Mouse (Mus musculus) liver, embryonic 13.5 days (tissue): ENCODE data around the gene Naa80. TPM values are rescaled to one million over a fixed set of nuclear protein-coding genes. Genes with fewer than 3 reads are reported as not detected.

ENCODE experiments used
- ATAC-seq: fragments of 200-750 bp; cut with Nextera tagmentation; 2 replicates; pipeline ENCODE4 v1.8.0; 2017; ENCODE audit warnings: low read depth, mild to moderate bottlenecking, moderate number of reproducible peaks, moderate library complexity
- DNase-seq: peaks from one replicate; pipeline ENCODE4 v3.0.0; 2022
- H3K27ac ChIP-seq: fragments of 300-500 bp; sonication (generic); 2 replicates; pipeline ENCODE4 v1.5.1; 2015; ENCODE audit warnings: moderate library complexity, mild to moderate bottlenecking, inconsistent platforms
- H3K27me3 ChIP-seq: fragments of 300-500 bp; sonication (generic); 2 replicates; pipeline ENCODE4 v1.6.1; 2015; ENCODE audit warnings: mild to moderate bottlenecking, inconsistent platforms
- H3K36me3 ChIP-seq: fragments of 300-500 bp; sonication (generic); 2 replicates; pipeline ENCODE4 v1.6.1; 2015; ENCODE audit warnings: mild to moderate bottlenecking, inconsistent platforms
- H3K4me1 ChIP-seq: fragments of 300-500 bp; sonication (generic); replicated peaks from 2 replicates; pipeline ENCODE4 v1.6.1; 2015; ENCODE audit warnings: inconsistent platforms
- H3K4me2 ChIP-seq: fragments of 300-500 bp; sonication (generic); 2 replicates; pipeline ENCODE4 v1.6.1; 2015; ENCODE audit warnings: inconsistent platforms, mild to moderate bottlenecking, moderate library complexity
- H3K4me3 ChIP-seq: fragments of 300-500 bp; sonication (generic); replicated peaks from 2 replicates; pipeline ENCODE4 v1.5.1; 2015; ENCODE audit warnings: mild to moderate bottlenecking, inconsistent platforms
- H3K9ac ChIP-seq: fragments of 300-500 bp; sonication (generic); 2 replicates; pipeline ENCODE4 v1.6.1; 2015; ENCODE audit warnings: mild to moderate bottlenecking, inconsistent platforms
- H3K9me3 ChIP-seq: fragments of 300-500 bp; sonication (generic); replicated peaks from 2 replicates; pipeline ENCODE4 v1.6.1; 2016; ENCODE audit warnings: inconsistent platforms
- whole genome bisulfite sequencing: fragments of 180-500 bp; shearing (Covaris S2); methylation state at CpG from one replicate; pipeline ENCODE4 v1.1.7; 2015; ENCODE audit not compliant: insufficient replicate concordance; 5-methylcytosine and 5-hydroxymethylcytosine counted together
- polyA plus RNA-seq: library from polyadenylated mRNA; unstranded; fragments of >200 nt; fragmentation: Nextera tagmentation; extraction: Ambion mirVana; gene quantifications from 2 replicates; pipeline ENCODE4 v1.2.1, GENCODE M21; 2015

Naa80 gene
- 10.5 and 12.2 TPM in 2 replicates for polyA plus RNA-seq

DNA sequence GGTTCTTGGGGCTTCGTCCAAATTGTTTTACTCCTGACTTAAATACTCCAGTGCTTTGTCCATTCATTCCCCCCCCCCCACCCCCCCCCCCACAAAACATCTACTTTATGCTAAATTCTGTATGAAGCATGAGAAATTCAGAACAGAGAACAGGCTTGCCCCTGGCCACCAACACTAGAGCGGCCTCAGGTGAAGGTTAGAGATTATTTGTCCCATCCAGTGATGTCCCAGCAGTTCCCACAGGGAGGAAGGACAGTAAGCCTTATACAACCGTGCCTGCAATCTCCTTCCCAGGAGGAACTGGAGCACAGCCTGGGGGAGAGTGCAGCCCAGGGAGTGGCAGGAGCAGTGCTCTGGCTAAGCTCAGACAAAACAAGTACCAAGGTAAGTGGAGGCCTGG lies at the start of gene Naa80:
TSS of gene Naa80 (plus strand) at position 301 of the 400 bp plus-strand sequence.
- Histone ChIP-seq H3K4me1 (peaks cover 78% of the 10 kb centered on the region), H3K27me3 (no peaks in the 10 kb centered on the region), H3K9me3 (no peaks in the 10 kb centered on the region), H3K4me3 (no peak within 1 kb of the TSS), H3K9ac (peak within 1 kb of the TSS; percentile 89), H3K27ac (peak within 1 kb of the TSS; percentile 98), H3K4me2 (peak within 1 kb of the TSS; percentile 93; the same call in 1 of the 2 replicates), H3K36me3 (peaks cover 17% of the 10 kb centered on the region)
- 80% methylated on average over 3 of the region's 3 CpGs for WGBS
- ATAC-seq (no peak), DNase-seq (no peak)

GRCm38 (mm10) chr9:107533791-107534407 lies 44.8 kb upstream of the Naa80 start, which contains the start of gene Tmem115:
Gene Tmem115 (plus strand): TSS chr9:107533945.
- DNase-seq = peak; percentile 86
- WGBS = under 1% methylated on average over 48 of the region's 48 CpGs
- H3K9ac ChIP-seq = peak within 1 kb of the TSS; percentile 89

GRCm38 (mm10) chr9:107534408-107535202 lies 44.1 kb upstream of the Naa80 start:
- Histone ChIP-seq H3K27ac (peak overlapping the region; percentile 83), H3K9ac (peak overlapping the region; percentile 89), H3K9me3 (no peaks in the 10 kb centered on the region), H3K4me2 (peak overlapping the region; percentile 96), H3K4me1 (peaks cover 46% of the 10 kb centered on the region), H3K4me3 (peak overlapping the region; percentile 71), H3K36me3 (peaks cover 32% of the 10 kb centered on the region), H3K27me3 (0 out of 2 replicates have a peak, but pooled peaks cover 2% of the 10 kb centered on the region)
- ATAC-seq (peak; percentile 30), DNase-seq (peak; percentile 26)
- WGBS = under 1% methylated on average over 40 of the region's 40 CpGs

More at GRCm38 (mm10) chr9:107533791-107534407, 44.8 kb upstream of the Naa80 start, which contains the start of gene Tmem115:
- Histone ChIP-seq H3K4me3 (peak within 1 kb of the TSS; percentile 71), H3K27ac (peak within 1 kb of the TSS; percentile 83), H3K4me2 (peak within 1 kb of the TSS; percentile 96), H3K4me1 (peaks cover 42% of the 10 kb centered on the region), H3K9me3 (no peaks in the 10 kb centered on the region), H3K27me3 (0 out of 2 replicates have a peak, but pooled peaks cover 2% of the 10 kb centered on the region), H3K36me3 (peaks cover 25% of the 10 kb centered on the region)
- ATAC-seq = peak; percentile 96

- Histone ChIP-seq H3K4me3 (no peak overlapping the region), H3K4me2 (no peak overlapping the region), H3K27me3 (no peaks in the 10 kb centered on the region), H3K27ac (no peak overlapping the region), H3K9ac (no peak overlapping the region), H3K4me1 (peaks cover 64% of the 10 kb centered on the region), H3K36me3 (peaks cover 42% of the 10 kb centered on the region), H3K9me3 (no peaks in the 10 kb centered on the region)
- DNase-seq (no peak), ATAC-seq (no peak)
- WGBS = 84% methylated on average over 7 of the region's 7 CpGs
Observed at GRCm38 (mm10) chr9:107538231-107538630, 40.5 kb upstream of the Naa80 start.

DNA sequence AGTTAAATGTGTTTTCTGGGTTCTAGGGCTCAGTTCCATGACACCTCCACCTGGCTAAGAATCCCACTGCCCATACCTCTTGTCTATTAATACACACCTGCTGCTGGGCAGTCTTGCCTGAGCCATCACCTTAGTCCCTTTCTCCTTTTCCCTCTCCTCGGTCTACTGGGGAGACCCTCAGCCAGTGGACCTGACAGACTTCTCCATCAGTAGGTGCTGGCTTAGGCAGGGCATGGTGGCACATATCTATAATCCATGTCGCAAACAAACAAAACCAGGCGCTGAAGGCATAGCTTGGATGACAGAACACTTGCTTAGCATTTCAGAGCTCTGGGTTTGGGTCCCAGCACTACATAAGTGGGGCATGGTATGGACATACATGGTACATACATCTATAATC lies 40.0 kb upstream of the Naa80 start:
- no peaks in the 10 kb centered on the region for H3K9me3 ChIP-seq
- no peak overlapping the region for H3K4me2 ChIP-seq
- peaks cover 46% of the 10 kb centered on the region for H3K36me3 ChIP-seq
- 83% methylated on average over 3 of the region's 3 CpGs for WGBS
- DNase-seq = no peak
- H3K4me1 ChIP-seq = peaks cover 63% of the 10 kb centered on the region
- H3K4me3 ChIP-seq = no peak overlapping the region
- H3K9ac ChIP-seq = no peak overlapping the region
- no peak for ATAC-seq
- no peaks in the 10 kb centered on the region for H3K27me3 ChIP-seq
- H3K27ac ChIP-seq = no peak overlapping the region

GRCm38 (mm10) chr9:107539940-107540339 lies 38.7 kb upstream of the Naa80 start:
- WGBS = 93% methylated on average over 8 of the region's 8 CpGs
- peaks cover 58% of the 10 kb centered on the region for H3K36me3 ChIP-seq
- H3K27me3 ChIP-seq = no peaks in the 10 kb centered on the region
- peaks cover 58% of the 10 kb centered on the region for H3K4me1 ChIP-seq
- no peaks in the 10 kb centered on the region for H3K9me3 ChIP-seq
- no peak for DNase-seq
- ATAC-seq = no peak
- H3K4me2 ChIP-seq = no peak overlapping the region
- no peak overlapping the region for H3K9ac ChIP-seq
- no peak overlapping the region for H3K27ac ChIP-seq
- no peak overlapping the region for H3K4me3 ChIP-seq

GRCm38 (mm10) chr9:107540420-107540819 lies 38.3 kb upstream of the Naa80 start:
- H3K9me3 ChIP-seq = no peaks in the 10 kb centered on the region
- H3K9ac ChIP-seq = no peak overlapping the region
- peak overlapping the region; percentile 93 for H3K4me2 ChIP-seq
- ATAC-seq (no peak), DNase-seq (no peak)
- H3K27me3 ChIP-seq = no peaks in the 10 kb centered on the region
- H3K36me3 ChIP-seq = peaks cover 61% of the 10 kb centered on the region
- 62% methylated on average over 4 of the region's 4 CpGs for WGBS
- peak overlapping the region; percentile 63; the same call in 1 of the 2 replicates for H3K27ac ChIP-seq
- peaks cover 55% of the 10 kb centered on the region for H3K4me1 ChIP-seq
- no peak overlapping the region for H3K4me3 ChIP-seq

- Histone ChIP-seq H3K27ac (peak overlapping the region; percentile 63), H3K4me2 (peak overlapping the region; percentile 93), H3K9ac (peak overlapping the region; percentile 79; the same call in 1 of the 2 replicates), H3K27me3 (no peaks in the 10 kb centered on the region), H3K9me3 (no peaks in the 10 kb centered on the region), H3K36me3 (peaks cover 61% of the 10 kb centered on the region), H3K4me1 (peaks cover 52% of the 10 kb centered on the region), H3K4me3 (peak overlapping the region; percentile 74)
- ATAC-seq (no peak), DNase-seq (no peak)
- 41% methylated on average over 10 of the region's 10 CpGs for WGBS
Observed at GRCm38 (mm10) chr9:107541005-107541404, 37.7 kb upstream of the Naa80 start.

DNA sequence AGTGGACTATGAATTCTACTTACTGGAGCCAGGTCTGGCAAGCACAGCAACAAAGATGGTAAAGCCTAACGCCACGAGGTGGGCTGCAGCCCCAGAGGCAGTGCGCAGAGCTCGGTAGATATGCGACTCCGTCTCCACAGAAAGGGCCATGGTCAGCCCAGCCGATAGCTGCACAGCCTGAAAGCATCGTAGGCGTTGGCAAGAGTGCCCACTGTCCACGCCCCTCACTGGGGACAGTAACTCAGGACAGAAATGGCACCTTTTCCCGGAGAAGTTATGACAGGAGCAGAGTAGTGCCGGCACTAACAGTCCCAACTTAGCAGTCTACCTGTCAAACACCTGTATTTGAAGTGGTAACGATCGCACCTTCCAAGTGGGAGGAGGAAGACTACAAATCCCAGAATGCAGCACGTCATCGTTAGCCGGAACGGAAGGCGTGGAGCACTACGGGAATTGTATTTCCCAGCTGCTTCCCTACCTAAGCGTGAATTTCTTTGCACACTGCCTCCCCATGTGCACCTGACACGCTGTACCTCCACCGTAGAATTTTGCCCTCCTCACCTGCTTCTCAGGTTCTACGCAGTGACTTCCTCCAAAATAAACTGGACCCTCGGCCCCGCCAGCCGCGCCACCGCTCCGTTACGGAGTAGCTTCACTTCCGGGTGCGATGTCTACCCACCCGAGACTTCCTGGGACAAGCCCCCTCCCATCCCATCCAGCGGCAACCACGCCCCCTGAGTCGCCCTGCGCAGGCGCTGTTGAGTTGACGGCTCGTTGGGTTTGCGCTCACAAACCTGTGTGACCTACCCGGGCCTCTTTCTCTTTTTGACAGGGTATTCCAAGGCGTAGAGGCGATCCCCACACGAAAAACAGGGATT lies 37.0 kb upstream of the Naa80 start, which contains the start of the genes Cyb561d2 and Nprl2:
TSS of gene Cyb561d2 (minus strand) at position 720 of the 878 bp plus-strand sequence.
TSS of gene Nprl2 (plus strand) at position 753 of the 878 bp plus-strand sequence.
- Histone ChIP-seq H3K4me2 (peak within 1 kb of the TSS; percentile 93), H3K36me3 (peaks cover 57% of the 10 kb centered on the region), H3K27me3 (no peaks in the 10 kb centered on the region), H3K27ac (peak within 1 kb of the TSS; percentile 80), H3K9ac (peak within 1 kb of the TSS; percentile 79), H3K4me3 (peak within 1 kb of the TSS; percentile 74), H3K9me3 (no peaks in the 10 kb centered on the region), H3K4me1 (peaks cover 52% of the 10 kb centered on the region)
- ATAC-seq = peak; percentile 81
- WGBS = under 1% methylated on average over 46 of the region's 46 CpGs
- DNase-seq = peak; percentile 85

- peak overlapping the region; percentile 74 for H3K4me3 ChIP-seq
- peak overlapping the region; percentile 80 for H3K27ac ChIP-seq
- 0 out of 2 replicates have a peak, but pooled peaks have one; percentile 9 for ATAC-seq
- peak overlapping the region; percentile 79 for H3K9ac ChIP-seq
- H3K4me1 ChIP-seq = peaks cover 52% of the 10 kb centered on the region
- 2% methylated on average over 11 of the region's 11 CpGs for WGBS
- H3K4me2 ChIP-seq = peak overlapping the region; percentile 93
- no peaks in the 10 kb centered on the region for H3K27me3 ChIP-seq
- peaks cover 51% of the 10 kb centered on the region for H3K36me3 ChIP-seq
- no peaks in the 10 kb centered on the region for H3K9me3 ChIP-seq
- DNase-seq = no peak
Observed at GRCm38 (mm10) chr9:107542352-107542686, 36.4 kb upstream of the Naa80 start.
